Mouse (Mus musculus) lung, adult 2 months (tissue): Measurements from ENCODE around the gene Gabra5. TPM values are rescaled to one million over a fixed set of nuclear protein-coding genes. Genes with fewer than 3 reads are reported as not detected.

Source experiments
- DNase-seq: peaks from one replicate; pipeline ENCODE4 v3.0.0; 2022
- H3K4me1 ChIP-seq: fragments of 200-500 bp; 2 replicates; pipeline ENCODE4 v1.6.1; 2011; ENCODE audit warnings: low read length; ENCODE audit not compliant: control insufficient read depth, insufficient read depth
- H3K4me3 ChIP-seq: fragments of 200-500 bp; replicated peaks from 2 replicates; pipeline ENCODE3; 2011; ENCODE audit warnings: low read depth, mild to moderate bottlenecking, control low read depth, low read length; ENCODE audit errors: extremely low read depth
- CTCF ChIP-seq: fragments of 200-500 bp; IDR thresholded peaks from 2 replicates; pipeline ENCODE4 v1.5.1; 2011; ENCODE audit warnings: mild to moderate bottlenecking, low read length, control low read depth; ENCODE audit not compliant: insufficient read depth
- POLR2A ChIP-seq: fragments of 200-500 bp; IDR thresholded peaks from 2 replicates; pipeline ENCODE4 v1.6.1; 2011; ENCODE audit warnings: low read depth, mild to moderate bottlenecking, control low read depth, low read length, borderline replicate concordance; ENCODE audit errors: extremely low read depth
- WGBS: fragments of 180-500 bp; shearing (Covaris S2); methylation state at CpG from one replicate; pipeline ENCODE4 v1.1.7; 2018; 5-methylcytosine and 5-hydroxymethylcytosine counted together
- polyA plus RNA-seq: library from polyadenylated mRNA; depleted of rRNA; stranded (reverse); fragments of >200 nt; gene quantifications from 2 replicates; pipeline ENCODE4 v1.2.3, GENCODE M21; 2012; rRNA removed

Gabra5 gene
- polyA plus RNA-seq, 1 experiment: not detected

- Histone ChIP-seq H3K4me3 (no peak overlapping the region), H3K4me1 (no peaks in the 10 kb centered on the region)
- no peak for TF ChIP-seq POLR2A
- TF ChIP-seq CTCF: no peak
- no peak for DNase-seq
- 32% methylated on average over 4 of the region's 4 CpGs for WGBS
Observed at GRCm38 (mm10) chr7:57390046-57390445, 119.8 kb downstream of the Gabra5 start.

- DNase-seq: no peak
- H3K4me1 ChIP-seq: no peaks in the 10 kb centered on the region
- TF ChIP-seq POLR2A (no peak), CTCF (no peak)
- no peak overlapping the region for H3K4me3 ChIP-seq
- 22% methylated on average over 6 of the region's 6 CpGs for WGBS
Observed at GRCm38 (mm10) chr7:57387341-57387654, 122.6 kb downstream of the Gabra5 start.

- WGBS: 2% methylated on average over 69 of the region's 71 CpGs
- no peaks in the 10 kb centered on the region for H3K4me1 ChIP-seq
- TF ChIP-seq CTCF (no peak), POLR2A (no peak)
- no peak within 1 kb of the TSS for H3K4me3 ChIP-seq
- DNase-seq: no peak
Observed at GRCm38 (mm10) chr7:57386517-57387340, 123.1 kb downstream of the Gabra5 start, which contains the start of gene Gabrg3. Gene Gabrg3, minus strand, starts transcription at chr7:57387188.

- DNase-seq: no peak
- WGBS: 20% methylated on average over 4 of the region's 4 CpGs
- H3K4me1 ChIP-seq: no peaks in the 10 kb centered on the region
- no peak overlapping the region for H3K4me3 ChIP-seq
- TF ChIP-seq POLR2A (no peak), CTCF (no peak)
Observed at GRCm38 (mm10) chr7:57384112-57384511, 125.7 kb downstream of the Gabra5 start.

- WGBS: 74% methylated on average over 5 of the region's 5 CpGs
- no peak overlapping the region for H3K4me3 ChIP-seq
- TF ChIP-seq CTCF: no peak
- no peak for TF ChIP-seq POLR2A
Observed at GRCm38 (mm10) chr7:57366013-57366390, 143.9 kb downstream of the Gabra5 start.

GRCm38 (mm10) chr7:57365134-57366012, 144.5 kb downstream of the Gabra5 start:
- Histone ChIP-seq H3K4me3 (no peak overlapping the region), H3K4me1 (no peaks in the 10 kb centered on the region)
- 76% methylated on average over 5 of the region's 5 CpGs for WGBS
- TF ChIP-seq POLR2A: no peak
- TF ChIP-seq CTCF: no peak
- DNase-seq: no peak

More at GRCm38 (mm10) chr7:57366013-57366390, 143.9 kb downstream of the Gabra5 start:
- DNase-seq: no peak
- H3K4me1 ChIP-seq: no peaks in the 10 kb centered on the region

GRCm38 (mm10) chr7:57363812-57364211, 146.0 kb downstream of the Gabra5 start:
- no peaks in the 10 kb centered on the region for H3K4me1 ChIP-seq
- 65% methylated on average over 6 of the region's 6 CpGs for WGBS
- no peak for TF ChIP-seq POLR2A
- TF ChIP-seq CTCF: no peak
- no peak overlapping the region for H3K4me3 ChIP-seq
- no peak for DNase-seq

GRCm38 (mm10) chr7:57357871-57358540, 151.9 kb downstream of the Gabra5 start:
- Histone ChIP-seq H3K4me1 (no peaks in the 10 kb centered on the region), H3K4me3 (no peak overlapping the region)
- 46% methylated on average over 6 of the region's 6 CpGs for WGBS
- TF ChIP-seq POLR2A (no peak), CTCF (no peak)
- no peak for DNase-seq

Other genes with a start within 250 kb of the Gabra5 start
- 0.07 TPM in 1 of 2 replicates, not detected in the other for gene Gabrg3, start 122.9 kb downstream of the Gabra5 start, polyA plus RNA-seq
- gene Gabrb3, start 90.4 kb downstream of the Gabra5 start, polyA plus RNA-seq: 0.08 TPM in 2 replicates